Mouse (Mus musculus) lung, adult 10 weeks (tissue): ENCODE results near the gene Uba5. TPM values are rescaled to one million over a fixed set of nuclear protein-coding genes. Genes with fewer than 3 reads are reported as not detected.

ENCODE experiments used
- polyA plus RNA-seq: library from polyadenylated mRNA; stranded (reverse); fragments of 350-450 nt; fragmentation: Illumina TruSeq; extraction: RNeasy Lipid Tissue Mini Kit (QIAGEN cat#74804); gene quantifications from one replicate; pipeline ENCODE4 v1.2.3, GENCODE M21; 2014; ENCODE audit warnings: low read depth, low replicate concordance; ENCODE audit not compliant: insufficient read depth

The Uba5 gene
- polyA plus RNA-seq = 26.3 TPM

DNA sequence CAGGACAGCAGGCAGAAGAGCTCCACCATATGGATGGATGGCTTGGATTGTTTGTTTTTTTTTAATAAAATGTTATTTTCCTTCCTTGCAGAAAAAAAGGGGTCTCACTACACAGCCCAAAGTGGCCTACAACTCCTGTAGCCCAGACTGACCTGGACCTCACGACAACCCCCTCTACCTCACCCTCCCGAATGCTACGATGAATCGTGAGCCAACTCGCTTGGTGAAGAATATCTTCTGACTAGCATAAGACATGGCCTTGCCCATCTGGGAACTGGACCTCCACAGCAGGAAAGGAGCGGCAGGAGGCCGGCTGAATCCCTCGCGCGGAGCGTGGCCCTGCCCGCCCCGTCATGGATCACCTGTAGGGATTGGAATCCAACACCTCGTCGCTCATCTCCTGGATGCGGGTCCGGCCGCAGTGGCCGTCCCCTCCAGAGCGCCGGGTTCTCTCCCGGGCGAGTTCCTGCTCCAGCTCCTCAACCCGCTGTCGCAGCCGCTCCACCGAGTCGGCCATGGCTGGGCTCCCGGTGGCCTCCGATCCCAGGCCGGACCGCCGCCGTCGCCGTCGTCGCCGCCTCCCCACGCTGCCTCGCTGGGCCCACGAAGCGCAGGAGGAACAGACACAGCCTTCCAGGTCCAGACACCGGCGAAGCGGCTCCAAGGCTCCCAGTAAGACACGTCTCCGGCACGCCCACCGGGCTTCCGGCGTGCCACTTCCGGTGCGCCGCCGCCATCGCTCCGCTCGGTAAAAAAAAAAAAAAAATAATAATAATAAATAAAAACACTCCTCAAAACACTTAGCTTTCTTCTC is at the start of gene Uba5:
TSS of gene Uba5 (minus strand) at position 705 of the 814 bp plus-strand sequence.

GRCm38 (mm10) chr9:104063244-104063961 is 469 bp upstream of the Uba5 start, which contains the start of gene Acad11:
TSS of gene Acad11 (plus strand) at chr9:104063377.

DNA sequence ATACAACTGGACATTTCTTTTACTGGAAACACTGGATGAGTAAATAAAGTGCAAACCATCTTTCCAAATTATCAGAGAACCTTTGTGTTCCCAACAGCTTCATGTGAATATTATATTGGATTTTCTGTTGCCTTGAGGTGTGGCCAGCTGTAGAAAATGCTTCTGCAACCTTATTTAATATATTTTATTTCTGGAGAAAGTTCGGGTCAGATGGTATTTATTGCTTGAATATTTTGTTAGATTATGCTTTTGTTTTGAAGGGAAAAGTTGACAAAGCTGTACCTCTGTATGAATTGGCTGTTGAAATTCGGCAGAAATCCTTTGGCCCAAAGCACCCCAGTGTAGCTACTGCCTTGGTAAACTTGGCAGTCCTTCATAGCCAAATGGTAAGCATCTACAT is 22.6 kb downstream of the Uba5 start, which contains the start of gene Gm28305:
TSS of gene Gm28305 (plus strand) at position 301 of the 400 bp plus-strand sequence.

DNA sequence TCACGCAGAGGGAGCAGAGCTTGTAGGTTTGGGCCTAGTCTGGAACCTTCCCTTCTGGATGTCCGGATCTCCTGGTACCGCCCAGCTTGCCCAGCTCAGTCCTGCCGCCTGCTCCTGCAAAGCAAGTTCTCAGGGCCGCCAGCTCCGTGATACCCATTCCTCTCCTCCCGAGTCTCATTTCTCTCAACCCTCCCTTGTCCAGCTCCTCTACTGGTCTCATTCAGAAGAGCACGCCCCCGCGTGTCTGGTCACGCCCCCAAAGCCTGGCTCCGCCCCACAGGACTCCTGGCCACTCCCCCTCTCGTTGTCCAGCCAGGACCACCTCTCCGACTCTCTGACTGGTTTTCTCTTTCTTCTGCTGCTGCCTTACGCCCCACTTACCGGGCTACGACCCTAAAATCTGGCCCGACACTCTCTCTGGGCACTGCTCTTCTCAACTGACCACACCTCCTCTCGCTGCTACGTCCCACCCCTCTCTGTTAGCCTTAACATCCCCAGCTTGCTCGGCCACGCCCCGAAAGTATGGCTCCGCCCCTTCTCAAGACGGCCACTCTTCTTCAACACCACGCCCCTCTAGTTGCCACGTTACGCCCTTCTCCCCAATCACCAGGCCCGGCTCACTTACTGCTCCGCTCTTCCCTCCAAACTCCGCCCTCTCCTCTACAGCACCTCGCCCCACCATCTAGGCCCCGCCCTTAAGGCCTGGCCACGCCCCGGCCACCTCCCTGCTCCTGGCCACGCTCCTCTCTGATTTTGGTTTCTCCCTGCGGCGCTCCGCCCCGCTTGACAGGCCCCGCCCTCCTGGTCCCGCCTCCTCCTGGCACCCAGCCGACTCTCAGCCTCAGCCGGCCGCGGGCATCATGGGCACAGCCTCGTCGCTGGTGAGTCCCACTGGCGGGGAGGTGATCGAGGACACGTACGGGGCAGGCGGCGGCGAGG is 60.7 kb downstream of the Uba5 start, which contains the start of gene Nphp3:
TSS of gene Nphp3 (plus strand) at position 624 of the 939 bp plus-strand sequence.

Other genes starting within 250 kb of the Uba5 start
- 2.0 TPM for gene Nphp3, start 60.6 kb downstream of the Uba5 start, polyA plus RNA-seq
- not detected for gene Gm28305, start 22.5 kb downstream of the Uba5 start, polyA plus RNA-seq
- gene Acad11, start 243 bp upstream of the Uba5 start, polyA plus RNA-seq = 12.0 TPM
- gene Ackr4, start 63.8 kb upstream of the Uba5 start, polyA plus RNA-seq = 3.1 TPM
- gene Dnajc13, start 199.8 kb upstream of the Uba5 start, polyA plus RNA-seq = 13.6 TPM